Mouse (Mus musculus): ENCODE measurements around the gene Kcnk10. TPM values are rescaled to one million over a fixed set of nuclear protein-coding genes. Genes with fewer than 3 reads are reported as not detected.

Gene Kcnk10
- polyA plus RNA-seq, 1 experiment = 0.12 TPM

GRCm38 (mm10) chr12:98444860-98445259 lies 133.2 kb downstream of the Kcnk10 start:
- Histone ChIP-seq H3K27ac (ENCODE audit: control insufficient read depth, insufficient read depth, low read length) (no peak overlapping the region), H3K4me3 (ENCODE audit: control insufficient read depth, insufficient read depth, low read length) (no peak overlapping the region), H3K36me3 (ENCODE audit: control insufficient read depth, insufficient read depth, low read length) (no peaks in the 10 kb centered on the region), H3K27me3 (ENCODE audit: control insufficient read depth, insufficient read depth, low read length) (no peaks in the 10 kb centered on the region; the same call in 1 of the 2 replicates), H3K4me1 (replicated peaks; ENCODE audit: control insufficient read depth, insufficient read depth, low read length) (no peaks in the 10 kb centered on the region)
- no peak for DNase-seq
- 90% methylated on average over 5 of the region's 5 CpGs for WGBS
- TF ChIP-seq CTCF (IDR thresholded peaks at IDR 0.05; ENCODE audit: borderline replicate concordance, control insufficient read depth, extremely low read depth, insufficient read depth, low read length, poor library complexity) = no peak
- TF ChIP-seq POLR2A (IDR thresholded peaks at IDR 0.05; ENCODE audit: control insufficient read depth, extremely low read depth, insufficient read depth, low read length, poor library complexity) = no peak

GRCm38 (mm10) chr12:98443754-98444153 lies 134.4 kb downstream of the Kcnk10 start:
- 91% methylated on average over 3 of the region's 3 CpGs for WGBS
- H3K4me1 ChIP-seq (replicated peaks; ENCODE audit: control insufficient read depth, insufficient read depth, low read length) = no peaks in the 10 kb centered on the region
- H3K36me3 ChIP-seq (ENCODE audit: control insufficient read depth, insufficient read depth, low read length) = no peaks in the 10 kb centered on the region
- H3K27me3 ChIP-seq (ENCODE audit: control insufficient read depth, insufficient read depth, low read length) = no peaks in the 10 kb centered on the region
- no peak overlapping the region for H3K27ac ChIP-seq (ENCODE audit: control insufficient read depth, insufficient read depth, low read length)
- TF ChIP-seq CTCF (IDR thresholded peaks at IDR 0.05; ENCODE audit: borderline replicate concordance, control insufficient read depth, extremely low read depth, insufficient read depth, low read length, poor library complexity) (no peak), POLR2A (IDR thresholded peaks at IDR 0.05; ENCODE audit: control insufficient read depth, extremely low read depth, insufficient read depth, low read length, poor library complexity) (no peak)
- H3K4me3 ChIP-seq (ENCODE audit: control insufficient read depth, insufficient read depth, low read length) = no peak overlapping the region
- DNase-seq = no peak

- Histone ChIP-seq H3K27ac (ENCODE audit: control insufficient read depth, insufficient read depth, low read length) (no peak overlapping the region), H3K4me3 (ENCODE audit: control insufficient read depth, insufficient read depth, low read length) (no peak overlapping the region), H3K27me3 (ENCODE audit: control insufficient read depth, insufficient read depth, low read length) (no peaks in the 10 kb centered on the region), H3K36me3 (ENCODE audit: control insufficient read depth, insufficient read depth, low read length) (no peaks in the 10 kb centered on the region), H3K4me1 (replicated peaks; ENCODE audit: control insufficient read depth, insufficient read depth, low read length) (no peaks in the 10 kb centered on the region)
- DNase-seq = no peak
- no peak for TF ChIP-seq CTCF (IDR thresholded peaks at IDR 0.05; ENCODE audit: borderline replicate concordance, control insufficient read depth, extremely low read depth, insufficient read depth, low read length, poor library complexity)
- no peak for TF ChIP-seq POLR2A (IDR thresholded peaks at IDR 0.05; ENCODE audit: control insufficient read depth, extremely low read depth, insufficient read depth, low read length, poor library complexity)
- 62% methylated on average over 2 of the region's 2 CpGs for WGBS
Observed at GRCm38 (mm10) chr12:98438080-98438479, 140.0 kb downstream of the Kcnk10 start.

GRCm38 (mm10) chr12:98430683-98431082 lies 147.4 kb downstream of the Kcnk10 start:
- WGBS = 90% methylated on average over 5 of the region's 5 CpGs
- no peaks in the 10 kb centered on the region for H3K27me3 ChIP-seq (ENCODE audit: control insufficient read depth, insufficient read depth, low read length)
- TF ChIP-seq POLR2A (IDR thresholded peaks at IDR 0.05; ENCODE audit: control insufficient read depth, extremely low read depth, insufficient read depth, low read length, poor library complexity) = no peak
- no peak for TF ChIP-seq CTCF (IDR thresholded peaks at IDR 0.05; ENCODE audit: borderline replicate concordance, control insufficient read depth, extremely low read depth, insufficient read depth, low read length, poor library complexity)

GRCm38 (mm10) chr12:98421340-98421739 lies 156.8 kb downstream of the Kcnk10 start:
- Histone ChIP-seq H3K4me1 (replicated peaks; ENCODE audit: control insufficient read depth, insufficient read depth, low read length) (no peaks in the 10 kb centered on the region), H3K27me3 (ENCODE audit: control insufficient read depth, insufficient read depth, low read length) (no peaks in the 10 kb centered on the region), H3K27ac (ENCODE audit: control insufficient read depth, insufficient read depth, low read length) (no peak overlapping the region), H3K36me3 (ENCODE audit: control insufficient read depth, insufficient read depth, low read length) (no peaks in the 10 kb centered on the region), H3K4me3 (ENCODE audit: control insufficient read depth, insufficient read depth, low read length) (no peak overlapping the region)
- TF ChIP-seq CTCF (IDR thresholded peaks at IDR 0.05; ENCODE audit: borderline replicate concordance, control insufficient read depth, extremely low read depth, insufficient read depth, low read length, poor library complexity) (no peak), POLR2A (IDR thresholded peaks at IDR 0.05; ENCODE audit: control insufficient read depth, extremely low read depth, insufficient read depth, low read length, poor library complexity) (no peak)
- 66% methylated on average over 7 of the region's 7 CpGs for WGBS
- DNase-seq = no peak

More at GRCm38 (mm10) chr12:98430683-98431082, 147.4 kb downstream of the Kcnk10 start:
- no peak overlapping the region for H3K27ac ChIP-seq (ENCODE audit: control insufficient read depth, insufficient read depth, low read length)
- no peak overlapping the region for H3K4me3 ChIP-seq (ENCODE audit: control insufficient read depth, insufficient read depth, low read length)
- no peak for DNase-seq
- no peaks in the 10 kb centered on the region for H3K4me1 ChIP-seq (replicated peaks; ENCODE audit: control insufficient read depth, insufficient read depth, low read length)
- H3K36me3 ChIP-seq (ENCODE audit: control insufficient read depth, insufficient read depth, low read length) = no peaks in the 10 kb centered on the region

GRCm38 (mm10) chr12:98419849-98420248 lies 158.3 kb downstream of the Kcnk10 start:
- no peak overlapping the region for H3K4me3 ChIP-seq (ENCODE audit: control insufficient read depth, insufficient read depth, low read length)
- H3K27me3 ChIP-seq (ENCODE audit: control insufficient read depth, insufficient read depth, low read length) = no peaks in the 10 kb centered on the region
- 75% methylated on average over 6 of the region's 6 CpGs for WGBS
- TF ChIP-seq POLR2A (IDR thresholded peaks at IDR 0.05; ENCODE audit: control insufficient read depth, extremely low read depth, insufficient read depth, low read length, poor library complexity) (no peak), CTCF (IDR thresholded peaks at IDR 0.05; ENCODE audit: borderline replicate concordance, control insufficient read depth, extremely low read depth, insufficient read depth, low read length, poor library complexity) (no peak)
- no peaks in the 10 kb centered on the region for H3K36me3 ChIP-seq (ENCODE audit: control insufficient read depth, insufficient read depth, low read length)
- no peaks in the 10 kb centered on the region for H3K4me1 ChIP-seq (replicated peaks; ENCODE audit: control insufficient read depth, insufficient read depth, low read length)
- H3K27ac ChIP-seq (ENCODE audit: control insufficient read depth, insufficient read depth, low read length) = no peak overlapping the region
- DNase-seq = no peak

GRCm38 (mm10) chr12:98409580-98409979 lies 168.5 kb downstream of the Kcnk10 start:
- 58% methylated on average over 2 of the region's 2 CpGs for WGBS
- Histone ChIP-seq H3K36me3 (ENCODE audit: control insufficient read depth, insufficient read depth, low read length) (no peaks in the 10 kb centered on the region), H3K27ac (ENCODE audit: control insufficient read depth, insufficient read depth, low read length) (no peak overlapping the region), H3K4me3 (ENCODE audit: control insufficient read depth, insufficient read depth, low read length) (no peak overlapping the region), H3K27me3 (ENCODE audit: control insufficient read depth, insufficient read depth, low read length) (no peaks in the 10 kb centered on the region), H3K4me1 (replicated peaks; ENCODE audit: control insufficient read depth, insufficient read depth, low read length) (no peaks in the 10 kb centered on the region)
- TF ChIP-seq POLR2A (IDR thresholded peaks at IDR 0.05; ENCODE audit: control insufficient read depth, extremely low read depth, insufficient read depth, low read length, poor library complexity) = no peak
- no peak for TF ChIP-seq CTCF (IDR thresholded peaks at IDR 0.05; ENCODE audit: borderline replicate concordance, control insufficient read depth, extremely low read depth, insufficient read depth, low read length, poor library complexity)
- DNase-seq = no peak

All from thymus, adult 2 months (tissue).